Mouse (Mus musculus): ENCODE data around the gene Pdlim7.

DNA sequence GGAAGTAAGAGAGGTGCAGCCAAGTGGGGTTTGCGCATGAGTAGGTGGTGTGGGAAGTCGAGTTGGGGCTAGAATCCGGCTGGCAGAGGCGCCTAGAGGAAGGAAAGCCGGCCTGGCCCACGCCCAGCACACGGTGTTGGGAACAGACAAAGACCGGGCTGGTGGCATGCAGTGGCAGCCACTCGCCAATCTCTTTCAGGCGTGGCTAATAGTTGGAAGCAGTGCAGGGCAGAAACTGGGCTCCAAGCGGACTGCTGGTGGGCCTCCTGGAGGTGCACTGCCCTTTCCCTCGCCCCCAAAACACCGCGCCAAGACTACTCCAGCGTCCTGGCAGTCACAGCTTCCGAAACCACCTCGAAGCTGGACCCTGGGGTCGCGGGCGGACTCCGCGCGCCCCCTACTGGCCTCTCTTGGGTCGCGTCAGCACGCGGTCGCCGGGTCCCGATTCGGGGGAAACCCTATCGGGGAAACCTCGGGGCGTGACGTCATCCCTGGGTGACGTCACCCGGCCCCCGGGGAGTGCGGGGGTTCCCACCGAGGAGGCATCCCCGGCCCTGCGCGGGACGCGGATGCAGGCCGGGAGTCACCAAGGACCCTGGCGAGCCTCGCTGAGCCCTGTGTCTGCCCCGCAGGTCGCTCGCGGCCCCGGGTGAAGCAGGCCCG, 42.2 kb downstream of the Pdlim7 start:
- TF ChIP-seq CTCF (IDR thresholded peaks at IDR 0.05; ENCODE audit: low read depth) (peak; percentile 92), EP300 (IDR thresholded peaks at IDR 0.05; ENCODE audit: low read depth) (no peak)

All from liver, embryonic 14.5 days (tissue).